Comparison of ENCODE assay signal across 24 mouse cellular contexts in the genomic region with DNA sequence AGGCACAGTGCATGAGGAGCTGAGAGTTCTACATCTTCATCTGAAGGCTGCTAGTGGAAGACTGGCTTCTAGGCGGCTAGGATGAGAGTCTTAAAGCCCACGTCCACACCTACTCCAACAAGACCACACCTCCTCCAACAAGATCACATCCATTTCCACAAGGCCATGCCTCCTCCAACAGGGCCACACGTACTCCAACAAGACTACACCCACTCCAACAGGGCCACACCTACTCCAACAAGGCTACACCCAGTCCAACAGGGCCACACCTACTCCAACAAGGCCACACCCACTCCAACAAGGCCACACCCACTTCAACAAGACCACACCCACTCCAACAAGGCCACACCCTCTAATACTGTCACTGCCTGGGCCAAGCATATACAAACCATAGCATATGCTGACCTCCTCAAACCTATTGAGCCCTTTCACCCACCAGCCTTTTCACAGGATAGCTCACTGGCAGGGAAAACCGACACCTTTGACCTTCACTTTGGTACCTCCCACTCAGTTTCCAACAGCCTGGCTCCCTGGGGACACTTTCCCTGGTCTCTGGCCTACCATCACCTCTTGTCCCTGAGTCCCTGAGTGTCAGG. TPM values are rescaled to one million over a fixed set of nuclear protein-coding genes. Genes with fewer than 3 reads are reported as not detected.
"Had no signal": no experiment of that assay in that cellular context is flagged by ENCODE, and none has a peak within 500 bp of the region (broad histone marks: within the 10 kb centered on the region; RNA-seq: fewer than 3 reads in every experiment).

No protein-coding gene starts in this region.

- H3K9me3 ChIP-seq: intestine, embryonic 15.5 days; megakaryocyte, embryonic 14.5 days; neural tube, embryonic 13.5 days had no signal

- H3K9ac ChIP-seq: intestine, embryonic 15.5 days; limb, embryonic 13.5 days; liver, embryonic 14.5 days; lung, embryonic 14.5 days; midbrain, embryonic 15.5 days; neural tube, embryonic 13.5 days had no signal

- H3K4me2 ChIP-seq: intestine, embryonic 15.5 days; limb, embryonic 13.5 days; lung, embryonic 14.5 days; midbrain, embryonic 11.5 days; midbrain, embryonic 15.5 days; neural tube, embryonic 13.5 days had no signal

- H3K27me3 ChIP-seq: intestine, embryonic 15.5 days; midbrain, embryonic 15.5 days had no signal

- H3K27ac ChIP-seq: intestine, embryonic 15.5 days; kidney, postnatal 0 days; limb, embryonic 13.5 days; liver, embryonic 14.5 days; macrophage; midbrain, embryonic 15.5 days; neural tube, embryonic 13.5 days had no signal

- H3K4me3 ChIP-seq: intestine, embryonic 15.5 days; limb, embryonic 13.5 days; megakaryocyte, embryonic 14.5 days; midbrain, embryonic 15.5 days; neural tube, embryonic 13.5 days had no signal

- DNase-seq: kidney, adult 8-10 months; kidney, postnatal 36 days; layer of hippocampus, adult 9-11 months; layer of hippocampus, postnatal 36 days; lung, embryonic 14.5 days; lung, postnatal 14 days; retina, postnatal 1 day; right cerebral cortex, postnatal 4 days; spleen, adult 18-20 months; thymus, postnatal 36 days had no signal

- ATAC-seq: intestine, embryonic 15.5 days; midbrain, embryonic 15.5 days had no signal

- H3K36me3 ChIP-seq: intestine, embryonic 15.5 days; limb, embryonic 13.5 days had no signal

RNA-seq across cellular contexts. Expression of a gene that starts 19.9 kb away (rescaled TPM):
- total RNA-seq: layer of hippocampus, adult 18-20 months; layer of hippocampus, postnatal 36 days; left cerebral cortex, adult 8-10 months; left cerebral cortex, postnatal 25 days had no signal
- polyA plus RNA-seq: intestine, embryonic 15.5 days; kidney, postnatal 0 days; liver, embryonic 14.5 days; lung, embryonic 14.5 days; macrophage; midbrain, embryonic 11.5 days; stomach, embryonic 14.5 days; thymus, postnatal 0 days had no signal
